Mouse (Mus musculus): ENCODE measurements around the gene Rag2.

GRCm38 (mm10) chr2:101580977-101581376 lies 43.5 kb upstream of the Rag2 start:
- TF ChIP-seq EP300 (IDR thresholded peaks at IDR 0.05): no peak
- no peak for TF ChIP-seq CTCF (IDR thresholded peaks at IDR 0.05)
